Mouse (Mus musculus): ENCODE results near the gene Hist1h4a.

GRCm38 (mm10) chr13:23778339-23778738 lies 17.3 kb upstream of the Hist1h4a start:
- no peak for TF ChIP-seq CTCF (IDR thresholded peaks at IDR 0.05; ENCODE audit: low read depth)
- TF ChIP-seq EP300 (IDR thresholded peaks at IDR 0.05; ENCODE audit: low read depth), result no peak
